Mouse (Mus musculus) G1E (cell line): ENCODE results near the gene Fndc8.

Experiments
- CTCF ChIP-seq: IDR thresholded peaks from 2 replicates; pipeline ENCODE4 v1.5.1; 2012; ENCODE audit warnings: low read depth, low read length, inconsistent platforms, mixed read lengths
- GATA1 ChIP-seq: IDR thresholded peaks from 2 replicates; pipeline ENCODE4 v1.6.1; 2012; ENCODE audit warnings: borderline replicate concordance, low read length, inconsistent platforms, mixed read lengths
- GATA2 ChIP-seq: IDR thresholded peaks from 2 replicates; pipeline ENCODE4 v1.6.1; 2012; ENCODE audit warnings: low read depth, low read length, inconsistent platforms, borderline replicate concordance
- POLR2AphosphoS5 ChIP-seq: IDR thresholded peaks from 2 replicates; pipeline ENCODE4 v1.6.1; 2012; ENCODE audit warnings: low read depth, low read length, inconsistent platforms; ENCODE audit not compliant: insufficient replicate concordance
- TAL1 ChIP-seq: conservative IDR thresholded peaks from 2 replicates; pipeline ENCODE4 v1.6.1; 2012; ENCODE audit warnings: low read depth, low read length, inconsistent platforms, mixed read lengths

DNA sequence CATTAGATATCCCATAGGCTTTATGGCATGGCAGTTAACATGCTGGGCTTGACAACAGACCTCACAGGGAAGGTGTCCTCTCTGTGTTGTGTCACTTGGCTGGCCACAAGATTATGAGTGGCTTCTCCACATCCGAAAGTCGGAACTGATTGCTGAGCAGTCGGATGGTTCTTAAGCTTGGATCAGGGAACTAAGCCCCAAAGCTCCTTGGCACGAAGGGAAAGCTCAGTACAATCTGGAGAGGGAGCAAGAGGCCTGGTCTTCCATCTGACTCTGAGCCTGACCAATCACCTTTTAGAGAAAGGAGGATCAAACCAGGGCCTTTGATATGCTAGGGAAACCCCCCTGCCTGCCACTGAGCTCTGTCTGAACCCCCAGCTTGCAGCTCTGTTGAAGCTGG is 29.8 kb downstream of the Fndc8 start:
- no peak for TF ChIP-seq CTCF
- TF ChIP-seq GATA2 = no peak
- TF ChIP-seq TAL1 = no peak
- no peak for TF ChIP-seq GATA1
- no peak for TF ChIP-seq POLR2AphosphoS5
